Mouse (Mus musculus) cortical plate, adult 2 months (tissue): ENCODE results near the gene Dbndd2.

ENCODE experiments used
- CTCF ChIP-seq: fragments of 200-500 bp; IDR thresholded peaks from 2 replicates; pipeline ENCODE4 v1.5.1; 2011; ENCODE audit warnings: mild to moderate bottlenecking, control low read depth, low read length; ENCODE audit not compliant: insufficient read depth; ENCODE audit errors: extremely low read depth
- POLR2A ChIP-seq: fragments of 200-500 bp; IDR thresholded peaks from 2 replicates; pipeline ENCODE4 v1.6.1; 2011; ENCODE audit warnings: mild to moderate bottlenecking, low read length, control low read depth; ENCODE audit not compliant: insufficient read depth; ENCODE audit errors: extremely low read depth

- TF ChIP-seq POLR2A: no peak
- TF ChIP-seq CTCF: no peak
Measured at GRCm38 (mm10) chr2:164444701-164445100, 41.2 kb upstream of the Dbndd2 start.
